Mouse (Mus musculus) large intestine, adult 2 months (tissue): ENCODE measurements around the gene Pitpnm3. TPM values are rescaled to one million over a fixed set of nuclear protein-coding genes. Genes with fewer than 3 reads are reported as not detected.

Experiments
- DNase-seq: peaks from one replicate; pipeline ENCODE4 v3.0.0-alpha.2; 2012; ENCODE audit warnings: low read depth, low spot score
- WGBS: fragments of 180-500 bp; shearing (Covaris S2); methylation state at CpG from one replicate; pipeline ENCODE4 v1.1.7; 2018; 5-methylcytosine and 5-hydroxymethylcytosine counted together
- polyA plus RNA-seq: library from polyadenylated mRNA; depleted of rRNA; stranded (reverse); fragments of >200 nt; gene quantifications from 2 replicates; pipeline ENCODE4 v1.2.3, GENCODE M21; 2012

Gene Pitpnm3
- polyA plus RNA-seq, 1 experiment, result 2.7 TPM

DNA sequence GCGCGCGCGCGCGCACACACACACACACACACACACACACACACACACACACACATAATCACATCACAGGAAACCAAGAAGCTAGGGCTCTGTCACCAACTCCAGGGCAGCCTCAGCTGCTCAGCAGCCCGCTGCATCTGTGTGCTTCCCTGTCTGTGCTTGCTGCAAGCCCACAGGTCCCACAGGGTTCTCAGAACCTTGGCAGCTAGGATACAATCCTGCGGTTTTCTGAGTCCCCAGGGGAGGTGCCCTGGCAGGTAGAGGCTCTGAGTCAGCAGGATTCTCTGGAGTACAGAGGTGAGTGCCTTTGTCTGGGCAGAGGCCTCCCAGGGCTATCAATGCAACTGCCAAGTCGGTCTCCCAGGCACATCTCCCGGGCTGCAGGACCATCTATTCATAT is 7.3 kb upstream of the Pitpnm3 start:
- WGBS, result 39% methylated on average over 10 of the region's 10 CpGs
- no peak for DNase-seq

DNA sequence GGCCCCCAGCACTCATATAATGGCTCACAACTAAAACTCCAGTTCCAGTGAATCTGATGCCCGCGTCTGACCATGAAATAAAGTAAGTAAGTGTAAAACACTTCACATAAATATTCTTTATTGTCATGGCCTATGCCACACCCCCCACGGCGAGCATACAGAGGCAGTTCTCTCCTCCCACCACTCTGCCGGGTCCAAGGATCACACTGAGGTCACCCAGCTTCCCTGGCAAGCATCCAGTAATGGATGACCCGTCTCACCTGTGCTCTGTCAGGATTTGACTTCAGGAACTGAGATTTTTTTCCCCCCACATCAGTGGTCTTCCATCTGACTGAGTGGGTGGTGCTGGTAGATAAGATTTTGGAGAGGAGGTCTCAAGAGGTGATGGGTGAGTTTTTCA is 4.6 kb upstream of the Pitpnm3 start:
- 18% methylated on average over 6 of the region's 6 CpGs for WGBS
- DNase-seq, result peak; percentile 61

DNA sequence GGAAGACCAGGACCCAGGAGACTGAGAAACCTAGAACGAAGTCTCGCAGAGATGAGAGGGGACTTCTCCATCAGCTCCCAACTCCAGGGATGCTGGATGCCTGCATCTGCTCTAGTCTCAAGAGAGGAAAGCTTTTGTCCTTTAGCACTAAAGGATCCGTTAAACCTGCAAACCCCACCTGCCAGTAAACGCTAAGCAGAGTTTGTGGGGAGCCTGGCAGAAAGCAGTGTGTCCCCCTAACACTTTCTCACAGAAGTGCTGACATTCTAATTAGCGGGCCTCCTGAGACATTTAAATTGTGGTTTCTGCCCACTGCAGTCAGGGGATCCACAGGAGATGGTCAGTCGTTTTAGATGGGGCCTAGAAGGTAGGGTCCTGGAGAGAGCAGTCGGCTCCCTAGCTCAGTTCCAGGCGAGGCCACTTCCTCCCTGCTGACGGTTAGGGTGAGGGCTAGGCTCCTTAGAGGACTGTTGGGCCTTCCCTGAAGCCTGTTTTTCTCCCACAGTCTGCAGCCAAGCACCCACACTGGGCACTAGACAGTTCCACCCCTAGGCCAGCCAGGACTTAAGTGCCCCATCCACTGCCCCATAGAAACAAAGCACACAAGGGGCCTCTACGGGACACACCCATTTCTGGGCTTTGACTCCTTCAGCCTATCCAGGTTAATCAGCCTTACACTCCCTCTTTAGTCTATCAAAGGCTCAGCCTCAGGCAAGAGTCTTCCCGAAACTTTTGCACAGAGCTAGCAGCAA is 829 bp upstream of the Pitpnm3 start:
- WGBS, result 43% methylated on average over 11 of the region's 11 CpGs
- DNase-seq, result no peak

DNA sequence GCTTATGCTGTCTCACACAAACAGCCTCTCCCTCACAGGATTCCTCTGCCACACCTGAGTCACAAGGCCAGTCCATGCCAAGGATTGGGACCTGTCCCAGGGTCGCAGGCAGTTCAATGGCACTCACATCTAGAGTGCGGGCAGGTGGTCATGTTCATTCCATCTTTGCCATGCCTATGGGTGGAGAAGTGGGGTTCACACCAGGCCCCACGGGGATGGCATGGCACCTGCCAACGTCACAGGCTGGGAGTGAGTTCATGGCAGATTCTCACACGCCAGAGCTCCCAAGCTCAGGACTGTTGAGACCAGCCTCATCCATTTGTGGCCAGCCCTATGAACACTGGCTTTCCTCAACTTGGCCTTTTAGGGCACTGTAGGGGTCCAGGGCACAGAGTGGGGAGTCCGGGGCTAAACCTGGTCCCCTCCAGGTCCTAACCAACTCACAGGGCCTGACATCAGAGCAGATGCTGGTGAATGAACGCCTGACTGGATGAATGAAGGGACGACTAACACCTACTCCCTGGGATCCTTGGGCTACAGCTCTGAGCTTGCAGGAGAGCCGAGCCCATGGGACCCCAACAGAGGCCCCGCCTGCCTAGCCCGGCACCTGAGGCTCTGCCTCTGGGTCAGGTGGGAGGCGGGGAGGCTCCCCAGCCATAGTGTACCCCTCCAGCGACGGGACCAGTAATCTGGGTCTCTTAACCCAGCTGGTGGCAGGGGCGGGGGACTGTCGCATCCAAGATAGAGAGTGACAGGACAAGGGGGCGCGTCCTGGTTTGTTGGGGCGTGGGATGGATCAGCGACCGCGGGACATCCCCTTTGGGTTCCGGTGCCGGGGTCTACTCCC is 819 bp downstream of the Pitpnm3 start:
- 26% methylated on average over 24 of the region's 24 CpGs for WGBS
- no peak for DNase-seq

DNA sequence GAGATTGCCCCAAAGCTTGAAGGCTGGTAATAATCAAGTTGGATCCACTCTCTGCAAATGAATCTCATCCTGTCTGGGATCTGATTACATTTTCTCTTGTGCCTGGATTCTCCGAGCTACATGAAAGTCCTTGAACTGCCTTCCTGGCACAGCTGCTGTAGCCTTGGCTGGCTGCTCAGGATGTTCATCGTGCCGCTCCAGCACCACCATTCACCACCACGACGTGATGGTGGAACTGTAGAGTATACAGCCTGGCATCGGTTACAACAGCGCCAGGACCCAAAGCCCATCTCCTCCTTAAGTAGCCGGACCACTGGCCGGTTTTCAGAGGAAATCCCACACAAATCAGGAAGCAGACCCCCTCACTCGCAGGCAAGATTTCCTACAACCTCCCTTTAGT is 2.5 kb downstream of the Pitpnm3 start:
- no peak for DNase-seq
- 53% methylated on average over 10 of the region's 10 CpGs for WGBS

DNA sequence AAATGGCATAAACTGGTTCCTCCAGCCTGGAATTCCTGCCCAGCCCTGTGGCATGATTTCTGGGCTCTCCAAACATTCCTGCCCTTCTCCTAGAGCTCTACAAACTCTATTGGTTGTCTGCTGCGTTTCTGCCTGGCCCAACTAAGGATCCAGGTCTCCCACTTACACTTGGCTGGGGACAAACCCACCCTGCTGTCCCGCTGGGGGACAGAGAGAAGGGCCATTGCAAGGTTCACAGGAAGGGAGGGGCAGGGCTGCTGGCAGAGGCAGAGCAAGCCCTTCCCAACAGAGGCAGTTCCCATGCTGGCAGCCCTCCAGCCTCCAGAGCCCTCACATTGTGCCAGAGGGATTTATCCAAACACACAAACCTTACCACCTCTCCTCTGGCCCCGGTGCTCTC is 3.3 kb downstream of the Pitpnm3 start:
- peak; percentile 70 for DNase-seq
- 0% methylated on average over 3 of the region's 3 CpGs for WGBS

DNA sequence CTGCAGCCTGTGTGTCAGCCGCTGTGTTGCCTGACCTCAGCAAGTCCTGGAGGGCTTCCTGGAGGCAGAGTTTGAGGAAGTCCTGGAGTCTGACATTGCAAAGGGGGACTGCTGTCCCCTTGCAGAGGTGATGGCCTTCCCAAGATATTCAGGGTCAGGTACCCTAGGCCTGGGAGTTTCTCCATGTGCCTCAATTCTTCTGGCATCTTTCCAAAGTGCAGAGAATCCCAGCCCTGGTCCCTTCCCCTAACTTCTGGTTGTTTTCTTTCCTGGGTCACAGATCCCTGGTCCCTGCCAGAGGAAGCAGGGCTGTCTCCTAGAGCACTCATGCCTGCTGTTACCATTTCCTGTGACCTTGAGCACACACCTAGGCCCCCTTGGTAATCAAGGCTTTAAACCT is 3.9 kb downstream of the Pitpnm3 start:
- DNase-seq, result no peak

DNA sequence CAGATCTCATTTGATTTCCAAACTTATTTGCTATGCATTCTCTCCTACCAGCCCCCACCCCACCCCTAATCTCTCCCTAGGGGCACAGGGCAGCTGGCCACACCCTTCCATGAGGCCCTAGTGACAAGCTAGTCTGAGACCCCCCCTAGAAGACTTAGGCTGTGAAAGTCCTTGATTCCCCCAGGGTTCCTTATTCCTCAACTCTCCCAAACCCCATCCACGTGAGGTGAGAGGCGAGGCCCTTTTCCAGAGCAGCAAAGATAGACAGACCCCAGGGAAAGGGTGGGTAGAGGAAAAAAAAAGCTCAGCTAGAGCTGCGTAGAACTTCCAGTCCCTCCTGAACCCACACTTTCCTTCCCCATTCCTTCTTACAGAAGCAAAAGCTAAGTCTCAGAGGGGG is 4.7 kb downstream of the Pitpnm3 start:
- no peak for DNase-seq
- 84% methylated on average over 3 of the region's 3 CpGs for WGBS

More for the DNA sequence above, 3.9 kb downstream of the Pitpnm3 start:
- 84% methylated on average over 1 of the region's 1 CpGs for WGBS

DNA sequence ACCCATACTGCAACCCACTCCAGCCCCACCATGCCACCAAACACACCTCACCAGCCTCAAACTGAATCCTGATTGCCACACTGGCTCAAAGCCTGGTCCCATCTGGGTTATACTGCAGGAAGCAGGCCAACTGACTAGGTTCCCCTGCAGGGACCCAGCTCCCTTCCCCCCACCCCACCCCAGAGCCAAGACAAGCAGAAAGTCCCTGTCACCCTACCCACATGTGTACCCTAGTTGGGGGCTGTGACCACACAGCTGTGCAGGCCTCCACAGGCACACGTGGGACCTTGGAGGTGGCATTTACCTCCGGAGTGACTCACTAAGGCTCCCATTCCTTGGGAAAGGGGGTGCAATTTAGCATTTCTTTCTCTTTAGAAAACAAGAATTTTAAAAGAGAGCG is 5.1 kb downstream of the Pitpnm3 start:
- no peak for DNase-seq
- 56% methylated on average over 3 of the region's 3 CpGs for WGBS

DNA sequence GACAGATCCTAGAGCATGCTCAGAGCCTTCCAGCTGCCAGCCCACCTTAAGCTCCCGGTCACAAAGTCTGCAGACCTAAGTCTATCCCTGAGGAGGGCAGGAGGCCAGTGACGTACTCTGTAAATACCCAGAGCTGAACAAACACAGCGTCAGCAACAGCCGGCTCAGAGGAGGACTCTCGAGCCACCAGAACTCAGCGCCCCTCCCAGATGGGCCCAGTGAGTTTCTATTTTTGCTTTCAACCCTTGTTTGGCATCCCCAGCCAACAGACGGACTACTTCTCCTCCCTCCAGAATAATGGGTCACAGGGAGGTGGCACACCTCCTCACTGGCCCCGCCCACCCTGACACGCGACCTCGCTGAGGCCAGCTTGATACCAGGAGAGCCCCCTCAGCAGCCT is 5.6 kb downstream of the Pitpnm3 start:
- 3% methylated on average over 11 of the region's 11 CpGs for WGBS
- DNase-seq, result no peak

DNA sequence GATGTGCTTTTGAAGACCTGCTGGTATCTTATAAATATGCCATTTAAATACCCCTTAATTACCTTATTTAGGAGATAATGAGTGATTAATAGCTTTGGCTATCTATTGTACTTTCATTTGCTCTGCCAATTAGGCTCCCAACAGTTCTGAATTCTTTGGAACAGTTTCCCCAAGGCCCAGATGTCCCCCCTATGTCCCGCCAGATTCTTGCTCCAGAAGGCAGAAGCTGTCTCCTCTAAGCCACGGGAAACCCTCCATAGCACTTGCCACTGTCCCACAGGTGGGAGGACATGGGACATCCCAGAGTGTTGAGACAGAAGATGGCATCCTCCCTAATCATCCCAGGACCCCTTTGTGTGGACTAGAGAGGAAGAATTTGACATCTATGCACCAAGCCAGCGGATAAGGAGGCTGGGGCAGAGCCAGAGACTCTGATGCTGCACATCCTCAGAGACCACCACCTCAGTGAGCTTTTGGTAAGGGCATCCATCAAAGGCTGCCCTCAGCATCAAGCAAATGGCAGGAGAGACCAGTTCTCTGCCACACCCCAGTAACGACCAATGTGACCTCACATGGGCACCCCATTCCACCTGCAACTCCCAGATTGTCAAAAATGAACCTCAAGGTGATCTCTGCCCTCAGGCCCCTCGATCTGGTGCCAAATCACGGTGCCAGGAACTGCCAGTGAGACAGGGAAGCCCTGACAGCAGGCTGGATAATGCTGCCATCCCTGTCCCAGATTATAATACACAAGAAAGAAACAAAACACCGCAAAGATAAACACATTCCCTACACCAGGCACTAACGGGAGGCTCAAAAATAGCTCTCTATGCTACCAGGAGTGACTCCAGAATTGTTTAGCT is 6.3 kb downstream of the Pitpnm3 start:
- no peak for DNase-seq
- WGBS, result 51% methylated on average over 8 of the region's 8 CpGs

DNA sequence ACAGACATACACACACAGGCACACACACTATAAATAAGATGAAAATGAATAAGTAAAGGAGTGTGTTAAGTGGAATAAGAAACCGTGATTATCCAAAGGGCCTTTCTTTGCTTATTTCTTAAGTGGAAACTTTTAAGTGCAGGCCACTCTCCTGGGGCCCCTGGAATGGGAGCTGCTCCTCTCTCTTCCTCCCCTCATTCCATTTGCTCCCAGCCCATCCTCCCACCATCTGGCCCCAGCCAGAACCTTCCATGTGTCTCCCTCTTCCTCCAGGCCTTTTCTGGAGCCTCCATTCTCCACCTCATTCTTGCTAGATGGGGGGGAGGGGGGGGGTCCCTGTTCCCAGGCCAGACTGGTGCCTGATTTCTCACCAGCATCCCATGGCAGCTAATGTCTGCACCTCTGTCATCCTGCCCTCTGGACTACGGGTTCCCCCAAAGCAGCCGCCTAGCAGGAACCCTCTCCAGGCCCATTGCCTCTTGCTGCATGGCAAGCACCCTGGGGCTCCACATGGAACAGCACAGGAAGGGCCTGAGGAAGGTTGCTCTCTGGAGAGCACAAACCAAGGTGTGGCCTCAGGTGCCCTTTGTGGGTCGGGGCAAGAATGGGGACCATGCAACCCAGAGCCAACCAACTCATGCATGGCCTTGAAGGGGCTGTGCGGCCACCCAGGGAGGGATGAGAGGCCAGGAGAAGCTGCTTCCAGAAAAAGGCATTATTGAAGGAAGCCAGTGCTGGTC is 8.0 kb downstream of the Pitpnm3 start:
- 77% methylated on average over 5 of the region's 5 CpGs for WGBS
- no peak for DNase-seq

DNA sequence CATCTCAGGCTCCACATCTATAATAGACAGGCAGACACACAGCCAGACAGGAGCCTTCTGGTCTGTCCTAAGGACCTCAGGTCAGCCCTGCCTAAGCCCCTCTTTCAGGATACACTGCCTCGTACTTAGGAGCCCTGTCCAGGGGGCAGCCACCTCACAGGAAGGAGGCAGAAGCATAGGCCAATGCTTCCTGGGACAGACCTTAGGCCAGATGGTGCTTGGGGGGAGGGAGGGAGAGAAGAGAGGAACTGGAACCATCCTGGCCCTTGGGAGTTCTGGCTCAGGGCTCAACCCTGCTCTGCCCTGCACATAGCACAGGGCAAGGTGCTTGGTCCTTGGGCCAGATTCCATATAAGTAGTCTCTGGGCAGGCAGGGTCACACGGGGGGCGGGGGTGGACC is 9.8 kb downstream of the Pitpnm3 start:
- WGBS, result 72% methylated on average over 3 of the region's 3 CpGs
- no peak for DNase-seq

DNA sequence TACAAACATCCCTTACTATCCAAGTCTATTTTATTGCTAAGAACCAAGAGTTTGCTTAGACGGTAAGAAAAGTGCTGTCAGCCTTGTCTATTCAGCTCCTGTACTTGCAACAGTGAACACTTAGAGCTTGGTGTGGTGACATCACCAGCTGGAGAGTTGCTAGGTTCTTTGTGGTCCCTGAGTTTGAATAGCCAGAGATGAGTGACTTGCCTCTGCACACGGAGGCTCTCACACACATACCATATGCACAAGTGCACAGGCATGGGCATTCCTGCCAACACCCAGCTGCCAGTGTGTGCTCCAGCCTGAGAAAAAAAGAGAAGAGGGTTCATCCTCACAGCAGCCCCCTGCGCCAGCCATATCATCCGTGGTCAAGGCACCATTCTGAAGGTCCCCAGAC is 12.0 kb downstream of the Pitpnm3 start:
- 66% methylated on average over 4 of the region's 4 CpGs for whole genome bisulfite sequencing

DNA sequence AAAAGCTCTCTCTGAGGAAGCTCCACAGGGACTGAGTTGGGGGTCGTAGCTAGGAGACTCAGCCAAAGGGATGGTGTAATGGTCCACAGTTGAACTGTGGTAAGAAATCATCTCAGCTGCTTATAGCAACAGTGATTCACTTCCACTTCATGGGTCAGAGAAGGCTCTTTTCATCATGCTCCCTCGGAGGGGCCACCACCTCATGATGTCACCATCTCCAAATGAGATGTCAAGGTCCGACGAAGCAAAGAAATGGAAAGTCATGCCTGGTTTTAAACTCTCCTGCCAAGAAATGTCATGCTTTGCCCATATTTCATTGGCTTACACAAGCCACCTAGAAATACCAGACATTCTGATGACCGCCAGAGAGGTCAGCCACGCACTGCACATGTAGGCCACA is 15.2 kb downstream of the Pitpnm3 start:
- DNase-seq, result no peak
- WGBS, result 93% methylated on average over 6 of the region's 6 CpGs

More for the DNA sequence above, 12.0 kb downstream of the Pitpnm3 start:
- no peak for DNase-seq

DNA sequence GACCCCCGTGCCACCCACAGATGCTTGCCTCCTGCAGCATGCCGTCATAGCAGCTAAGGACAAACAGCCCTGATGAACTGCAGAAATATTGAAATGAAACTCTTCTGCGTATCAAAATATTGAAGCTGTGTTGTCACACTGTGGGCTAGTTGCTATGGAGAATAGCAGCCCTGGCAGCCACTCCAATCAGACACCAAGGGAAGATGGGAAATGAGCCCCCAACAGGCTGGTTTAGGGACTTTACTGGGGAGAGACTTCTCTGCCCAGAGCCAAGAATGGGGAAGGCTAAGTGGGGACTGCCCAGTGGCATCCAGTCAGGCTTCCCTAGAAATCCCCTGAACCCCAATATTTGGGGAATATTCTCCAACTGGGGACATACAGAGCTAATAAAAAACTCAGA is 16.9 kb downstream of the Pitpnm3 start:
- 80% methylated on average over 3 of the region's 3 CpGs for WGBS
- DNase-seq, result no peak

DNA sequence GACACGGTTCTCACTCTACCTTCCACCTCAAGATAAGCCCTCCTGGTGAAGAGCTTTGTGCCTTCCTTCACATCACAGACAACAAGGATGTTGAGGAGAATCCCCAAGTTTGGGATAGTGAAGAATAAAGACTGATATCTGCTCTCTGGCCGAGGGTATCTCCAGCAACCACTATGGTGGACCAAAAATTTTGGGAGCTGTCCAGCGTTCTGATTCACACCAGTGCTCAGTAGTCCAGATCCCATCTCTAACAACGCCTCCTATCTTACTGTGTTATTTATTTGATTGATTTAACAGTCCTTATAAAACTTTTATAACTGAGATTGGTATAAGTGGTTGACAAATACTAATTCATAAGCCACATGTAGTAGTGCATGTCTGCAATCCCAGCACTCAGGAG is 22.3 kb downstream of the Pitpnm3 start:
- no peak for DNase-seq
- 55% methylated on average over 4 of the region's 4 CpGs for WGBS

DNA sequence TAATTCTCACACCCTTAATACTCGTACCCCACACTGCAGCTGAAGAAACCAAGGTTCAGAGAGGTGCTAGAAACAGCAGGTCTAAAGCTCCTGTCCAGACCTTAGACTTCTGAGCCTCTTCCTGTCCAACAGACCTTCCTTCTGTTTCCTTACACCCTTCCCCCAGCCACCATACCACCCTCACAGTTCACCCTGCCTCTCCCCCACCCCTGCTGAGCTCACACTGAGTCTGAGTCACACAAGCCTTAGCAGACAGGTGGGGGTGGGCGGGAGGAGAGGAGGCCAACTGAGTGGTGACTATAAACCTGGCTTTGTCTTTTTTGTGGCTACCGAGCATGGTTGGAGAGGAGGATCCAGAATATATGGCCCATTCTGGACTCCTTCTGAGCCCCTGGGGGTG is 24.9 kb downstream of the Pitpnm3 start:
- WGBS, result 47% methylated on average over 3 of the region's 3 CpGs
- DNase-seq, result no peak

DNA sequence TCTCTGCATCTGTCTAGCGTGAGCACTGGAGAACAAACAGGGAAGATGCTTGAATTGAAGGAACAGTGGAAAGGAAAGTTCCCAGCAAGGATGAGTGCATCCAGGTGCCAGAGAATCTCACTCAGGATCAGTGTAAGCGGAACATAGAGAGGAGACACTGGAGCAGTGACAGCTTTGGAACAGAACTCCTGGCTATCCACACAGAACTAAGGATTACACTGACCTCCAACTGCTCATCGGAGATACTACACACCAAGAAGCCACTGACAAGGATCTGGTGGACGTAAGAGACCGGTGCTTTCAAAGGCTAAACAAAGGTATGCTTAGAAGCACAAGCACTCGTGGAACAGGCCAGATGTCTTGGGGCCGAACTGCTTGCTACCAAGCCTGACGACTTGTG is 31.4 kb downstream of the Pitpnm3 start:
- 74% methylated on average over 8 of the region's 8 CpGs for WGBS
- no peak for DNase-seq

DNA sequence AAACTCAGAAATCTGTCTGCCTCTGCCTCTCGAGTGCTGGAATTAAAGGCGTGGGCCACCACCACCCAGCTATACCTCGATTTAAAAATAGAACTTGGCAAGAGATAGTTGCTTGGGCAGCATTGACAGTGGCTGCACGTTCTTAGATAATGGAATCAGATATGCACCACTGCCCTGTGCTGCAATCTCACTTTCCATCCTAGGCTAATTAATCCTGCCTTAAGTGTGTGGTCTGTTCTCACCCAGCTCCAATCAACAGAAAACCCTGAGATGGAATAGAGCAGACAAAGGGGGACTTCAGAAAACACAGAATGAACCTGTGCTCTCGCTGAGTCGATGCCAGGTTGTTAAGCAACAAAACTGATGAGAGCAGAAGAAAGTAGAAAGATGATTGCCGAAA is 32.0 kb downstream of the Pitpnm3 start:
- no peak for DNase-seq
- WGBS, result 59% methylated on average over 7 of the region's 7 CpGs
